Mouse (Mus musculus) myocyte (in vitro differentiated cells): ENCODE data around the gene Nrm.

ENCODE experiments used
- MAX ChIP-seq: IDR thresholded peaks from one replicate; pipeline ENCODE4 v1.6.1; 2011; ENCODE audit warnings: low read depth, mild to moderate bottlenecking, control low read depth
- POLR2A ChIP-seq: IDR thresholded peaks from one replicate; pipeline ENCODE4 v1.6.1; 2011; ENCODE audit warnings: low read depth, mild to moderate bottlenecking, control low read depth, moderate library complexity; ENCODE audit not compliant: insufficient read length
- POLR2AphosphoS2 ChIP-seq: IDR thresholded peaks from one replicate; pipeline ENCODE4 v1.6.1; 2011; ENCODE audit warnings: low read depth, control low read depth; ENCODE audit not compliant: insufficient read length
- USF1 ChIP-seq: IDR thresholded peaks from one replicate; pipeline ENCODE4 v1.6.1; 2011; ENCODE audit warnings: low read depth, mild to moderate bottlenecking, control low read depth, moderate library complexity

DNA sequence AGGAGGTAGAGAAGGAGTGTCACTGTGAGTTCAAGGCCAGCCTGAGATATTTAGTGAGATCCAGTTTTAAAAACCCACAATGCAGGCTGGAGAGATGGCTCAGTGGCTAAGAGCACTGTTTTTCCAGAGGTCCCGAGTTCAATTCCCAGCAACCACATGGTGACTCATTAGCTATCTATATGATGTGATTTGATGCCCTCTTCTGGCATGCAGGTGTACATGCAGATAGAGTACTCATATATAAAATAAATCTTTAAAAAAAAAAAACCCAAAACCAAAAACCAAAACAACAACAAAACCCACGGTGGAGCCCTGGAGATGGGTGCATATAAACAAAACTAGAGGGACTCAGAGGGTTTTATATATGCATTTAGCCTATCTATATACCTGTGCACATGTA, 46.5 kb downstream of the Nrm start:
- TF ChIP-seq POLR2A (no peak), USF1 (no peak), MAX (no peak), POLR2AphosphoS2 (no peak)
